Mouse (Mus musculus) bone marrow, adult 2 months (tissue): ENCODE results near the gene Pclaf.

Experiments used
- CTCF ChIP-seq: fragments of 200-500 bp; IDR thresholded peaks from 2 replicates; pipeline ENCODE4 v1.5.1; 2011; ENCODE audit warnings: low read length, control low read depth; ENCODE audit not compliant: control insufficient read depth, insufficient read depth
- POLR2A ChIP-seq: fragments of 200-500 bp; IDR thresholded peaks from 2 replicates; pipeline ENCODE4 v1.6.1; 2011; ENCODE audit warnings: low read depth, mild to moderate bottlenecking, control low read depth, low read length, borderline replicate concordance; ENCODE audit not compliant: control insufficient read depth

DNA sequence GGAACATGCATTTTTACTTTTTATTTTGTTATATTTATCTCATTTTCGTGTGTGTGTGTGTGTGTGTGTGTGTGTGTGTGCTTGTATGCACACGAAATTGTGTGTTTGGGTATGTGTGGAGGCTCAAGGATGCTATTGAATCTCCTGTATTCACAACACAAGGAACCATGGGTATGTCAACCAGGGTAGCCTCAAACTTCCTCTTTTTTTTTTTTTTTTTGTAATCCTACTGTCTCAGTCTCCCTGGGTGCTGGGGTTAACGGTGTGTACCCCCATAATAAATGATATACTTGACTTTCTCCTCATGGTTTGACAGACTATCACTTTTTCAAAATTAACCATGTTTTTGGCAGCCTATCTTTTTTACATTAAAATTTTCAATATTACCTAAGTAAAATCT, 12.8 kb downstream of the Pclaf start:
- TF ChIP-seq CTCF, result no peak
- no peak for TF ChIP-seq POLR2A
